Mouse (Mus musculus): Measurements from ENCODE around the gene Hsd11b1.

GRCm38 (mm10) chr1:193274407-193275071 lies 10.7 kb upstream of the Hsd11b1 start:
- no peak for TF ChIP-seq POLR2A (IDR thresholded peaks at IDR 0.05; ENCODE audit: insufficient read depth, low read length)
- no peak for TF ChIP-seq CTCF (IDR thresholded peaks at IDR 0.05; ENCODE audit: low read depth, low read length)
- TF ChIP-seq EP300 (IDR thresholded peaks at IDR 0.05; ENCODE audit: insufficient read depth, low read depth, low read length): no peak

Measured in ES-Bruce4 (cell line).